Mouse (Mus musculus) forebrain, embryonic 12.5 days (tissue): ENCODE data around the gene Gm42957. TPM values are rescaled to one million over a fixed set of nuclear protein-coding genes. Genes with fewer than 3 reads are reported as not detected.
A peak's percentile ranks its signal among the peaks of the same experiment; 100 is the strongest.
"Not testable (repeated sequence)": the region's sequence is repeated elsewhere in the genome, so short reads cannot be mapped to it uniquely, and the experiment has no call there.

Experiments used
- ATAC-seq: fragments of 200-750 bp; cut with Nextera tagmentation; 2 replicates; pipeline ENCODE4 v1.8.0; 2017; ENCODE audit warnings: moderate TSS enrichment; ENCODE audit not compliant: low FRiP score
- H3K27ac ChIP-seq: fragments of 300-500 bp; sonication (generic); 2 replicates; pipeline ENCODE4 v1.5.1; 2016; ENCODE audit warnings: mild to moderate bottlenecking
- H3K27me3 ChIP-seq: fragments of 300-500 bp; sonication (generic); 2 replicates; pipeline ENCODE4 v1.6.1; 2016; ENCODE audit warnings: mild to moderate bottlenecking
- H3K36me3 ChIP-seq: fragments of 300-500 bp; sonication (generic); replicated peaks from 2 replicates; pipeline ENCODE4 v1.6.1; 2016; ENCODE audit warnings: mild to moderate bottlenecking
- H3K4me1 ChIP-seq: fragments of 300-500 bp; sonication (generic); 2 replicates; pipeline ENCODE4 v1.6.1; 2016
- H3K4me2 ChIP-seq: fragments of 300-500 bp; sonication (generic); 2 replicates; pipeline ENCODE4 v1.6.1; 2016; ENCODE audit warnings: mild to moderate bottlenecking, moderate library complexity
- H3K4me3 ChIP-seq: fragments of 300-500 bp; sonication (generic); replicated peaks from 2 replicates; pipeline ENCODE4 v1.5.1; 2016; ENCODE audit warnings: mild to moderate bottlenecking
- H3K9ac ChIP-seq: fragments of 300-500 bp; sonication (generic); 2 replicates; pipeline ENCODE4 v1.6.1; 2016; ENCODE audit warnings: mild to moderate bottlenecking
- H3K9me3 ChIP-seq: fragments of 300-500 bp; sonication (generic); 2 replicates; pipeline ENCODE4 v1.6.1; 2016
- WGBS: fragments of 180-500 bp; shearing (Covaris S2); methylation state at CpG from one replicate; pipeline ENCODE4 v1.1.7; 2016; 5-methylcytosine and 5-hydroxymethylcytosine counted together
- polyA plus RNA-seq: library from polyadenylated mRNA; unstranded; fragments of >200 nt; fragmentation: Nextera tagmentation; extraction: Ambion mirVana; gene quantifications from 2 replicates; pipeline ENCODE4 v1.2.1, GENCODE M21; 2016

The Gm42957 gene
- polyA plus RNA-seq, 1 experiment from 2014 or later = not detected

GRCm38 (mm10) chr3:96684151-96684821 is 49.0 kb downstream of the Gm42957 start:
- peak overlapping the region; percentile 20 for H3K4me3 ChIP-seq
- peak overlapping the region; percentile 38; the same call in 1 of the 2 replicates for H3K9ac ChIP-seq
- no peaks in the 10 kb centered on the region for H3K9me3 ChIP-seq
- H3K27me3 ChIP-seq = peaks cover 38% of the 10 kb centered on the region
- ATAC-seq = no peak
- H3K4me1 ChIP-seq = peaks cover 5% of the 10 kb centered on the region
- peak overlapping the region; percentile 36 for H3K4me2 ChIP-seq
- no peaks in the 10 kb centered on the region for H3K36me3 ChIP-seq
- no peak overlapping the region for H3K27ac ChIP-seq
- 73% methylated on average over 17 of the region's 17 CpGs for WGBS

- 47% methylated on average over 28 of the region's 28 CpGs for WGBS
- Histone ChIP-seq H3K4me3 (peak overlapping the region; percentile 20), H3K9ac (peak overlapping the region; percentile 38; the same call in 1 of the 2 replicates), H3K4me1 (peaks cover 10% of the 10 kb centered on the region), H3K36me3 (no peaks in the 10 kb centered on the region), H3K27ac (no peak overlapping the region), H3K9me3 (no peaks in the 10 kb centered on the region), H3K27me3 (peaks cover 33% of the 10 kb centered on the region), H3K4me2 (peak overlapping the region; percentile 36)
- ATAC-seq = no peak
Measured at GRCm38 (mm10) chr3:96684822-96685156, 49.5 kb downstream of the Gm42957 start.

- Histone ChIP-seq H3K27me3 (peaks cover 23% of the 10 kb centered on the region), H3K4me1 (peaks cover 17% of the 10 kb centered on the region)
- H3K9ac ChIP-seq, H3K27ac ChIP-seq, H3K4me2 ChIP-seq, H3K4me3 ChIP-seq, ATAC-seq, H3K9me3 ChIP-seq, H3K36me3 ChIP-seq: not testable (repeated sequence)
- WGBS = 92% methylated on average over 5 of the region's 5 CpGs
Measured at GRCm38 (mm10) chr3:96686057-96686456, 50.8 kb downstream of the Gm42957 start.

GRCm38 (mm10) chr3:96688854-96689253 is 53.6 kb downstream of the Gm42957 start:
- ATAC-seq = no peak
- Histone ChIP-seq H3K4me3 (no peak overlapping the region), H3K9ac (no peak overlapping the region), H3K27ac (no peak overlapping the region), H3K4me2 (no peak overlapping the region), H3K9me3 (no peaks in the 10 kb centered on the region), H3K27me3 (peaks cover 11% of the 10 kb centered on the region), H3K36me3 (no peaks in the 10 kb centered on the region), H3K4me1 (peaks cover 19% of the 10 kb centered on the region)
- 85% methylated on average over 11 of the region's 11 CpGs for whole genome bisulfite sequencing

- no peaks in the 10 kb centered on the region for H3K36me3 ChIP-seq
- no peak overlapping the region for H3K9ac ChIP-seq
- WGBS = 57% methylated on average over 3 of the region's 3 CpGs
- no peak overlapping the region for H3K4me2 ChIP-seq
- no peak overlapping the region for H3K4me3 ChIP-seq
- peaks cover 22% of the 10 kb centered on the region for H3K4me1 ChIP-seq
- ATAC-seq = no peak
- H3K27me3 ChIP-seq = no peaks in the 10 kb centered on the region
- H3K27ac ChIP-seq = no peak overlapping the region
- no peaks in the 10 kb centered on the region for H3K9me3 ChIP-seq
Measured at GRCm38 (mm10) chr3:96690298-96690697, 55.0 kb downstream of the Gm42957 start.

GRCm38 (mm10) chr3:96692506-96692905 is 57.2 kb downstream of the Gm42957 start:
- Histone ChIP-seq H3K9me3 (no peaks in the 10 kb centered on the region), H3K4me3 (no peak overlapping the region), H3K27ac (no peak overlapping the region), H3K4me2 (no peak overlapping the region), H3K36me3 (no peaks in the 10 kb centered on the region), H3K27me3 (no peaks in the 10 kb centered on the region), H3K9ac (no peak overlapping the region), H3K4me1 (peaks cover 33% of the 10 kb centered on the region)
- no peak for ATAC-seq
- WGBS = 11% methylated on average over 3 of the region's 3 CpGs

- Histone ChIP-seq H3K4me1 (peaks cover 40% of the 10 kb centered on the region), H3K4me2 (no peak overlapping the region), H3K27me3 (no peaks in the 10 kb centered on the region), H3K4me3 (no peak overlapping the region), H3K9me3 (no peaks in the 10 kb centered on the region), H3K27ac (no peak overlapping the region), H3K9ac (no peak overlapping the region), H3K36me3 (no peaks in the 10 kb centered on the region)
- ATAC-seq = no peak
- 93% methylated on average over 1 of the region's 1 CpGs for WGBS
Measured at GRCm38 (mm10) chr3:96693579-96693978, 58.3 kb downstream of the Gm42957 start.

- peak; percentile 76 for ATAC-seq
- H3K27me3 ChIP-seq = no peaks in the 10 kb centered on the region; the same call in 1 of the 2 replicates
- H3K9me3 ChIP-seq = no peaks in the 10 kb centered on the region
- peak within 1 kb of the TSS; percentile 84 for H3K9ac ChIP-seq
- H3K36me3 ChIP-seq = peaks cover 18% of the 10 kb centered on the region
- H3K4me1 ChIP-seq = peaks cover 23% of the 10 kb centered on the region
- peak within 1 kb of the TSS; percentile 82 for H3K4me3 ChIP-seq
- peak within 1 kb of the TSS; percentile 76 for H3K4me2 ChIP-seq
- under 1% methylated on average over 35 of the region's 35 CpGs for WGBS
- H3K27ac ChIP-seq = peak within 1 kb of the TSS; percentile 95
Measured at GRCm38 (mm10) chr3:96696198-96696765, 61.0 kb downstream of the Gm42957 start, which contains the start of gene Pias3. TSS of gene Pias3 (plus strand) at chr3:96696384.

- peak; percentile 95 for ATAC-seq
- WGBS = under 1% methylated on average over 81 of the region's 85 CpGs
- Histone ChIP-seq H3K4me3 (peak overlapping the region; percentile 82), H3K27ac (peak overlapping the region; percentile 95), H3K27me3 (no peaks in the 10 kb centered on the region; the same call in 1 of the 2 replicates), H3K4me1 (peaks cover 23% of the 10 kb centered on the region), H3K36me3 (peaks cover 25% of the 10 kb centered on the region), H3K9ac (peak overlapping the region; percentile 84), H3K4me2 (peak overlapping the region; percentile 76), H3K9me3 (no peaks in the 10 kb centered on the region)
Measured at GRCm38 (mm10) chr3:96696766-96697732, 61.8 kb downstream of the Gm42957 start.

GRCm38 (mm10) chr3:96698993-96699690 is 63.9 kb downstream of the Gm42957 start:
- H3K27me3 ChIP-seq = no peaks in the 10 kb centered on the region; the same call in 1 of the 2 replicates
- H3K4me3 ChIP-seq = no peak overlapping the region
- 62% methylated on average over 19 of the region's 19 CpGs for WGBS
- H3K4me2 ChIP-seq = no peak overlapping the region
- H3K27ac ChIP-seq = no peak overlapping the region
- H3K36me3 ChIP-seq = peaks cover 44% of the 10 kb centered on the region
- ATAC-seq = no peak
- no peaks in the 10 kb centered on the region for H3K9me3 ChIP-seq
- peaks cover 21% of the 10 kb centered on the region for H3K4me1 ChIP-seq
- H3K9ac ChIP-seq = 0 out of 2 replicates have a peak overlapping the region, but pooled peaks have one; percentile 2

- Histone ChIP-seq H3K9me3 (no peaks in the 10 kb centered on the region), H3K36me3 (peaks cover 57% of the 10 kb centered on the region), H3K4me1 (peaks cover 18% of the 10 kb centered on the region), H3K27me3 (no peaks in the 10 kb centered on the region; the same call in 1 of the 2 replicates), H3K27ac (no peak overlapping the region), H3K9ac (no peak overlapping the region), H3K4me3 (no peak overlapping the region), H3K4me2 (no peak overlapping the region)
- 51% methylated on average over 7 of the region's 7 CpGs for WGBS
- ATAC-seq = no peak
Measured at GRCm38 (mm10) chr3:96700376-96700775, 65.1 kb downstream of the Gm42957 start.
